Mouse (Mus musculus): Measurements from ENCODE around the gene Sh3kbp1. TPM values are rescaled to one million over a fixed set of nuclear protein-coding genes. Genes with fewer than 3 reads are reported as not detected.

Gene Sh3kbp1
- total RNA-seq, 2 experiments from 2014 or later: 23.7 to 36.2 TPM

Other genes with a start within 250 kb of the Sh3kbp1 start
- under 1 TPM; 0.26 to 0.43 TPM for gene Map7d2, start 212.7 kb upstream of the Sh3kbp1 start, total RNA-seq (2021)
- 1 to 10 TPM; 1.7 to 1.8 TPM for gene Bclaf3, start 100.6 kb upstream of the Sh3kbp1 start, total RNA-seq (2021)

Data from gastrocnemius, postnatal 25 days (tissue).